Mouse (Mus musculus) lung, embryonic 14.5 days (tissue): Measurements from ENCODE around the gene Olfr270. TPM values are rescaled to one million over a fixed set of nuclear protein-coding genes. Genes with fewer than 3 reads are reported as not detected.

ENCODE experiments used
- ATAC-seq: fragments of 200-750 bp; cut with Nextera tagmentation; 2 replicates; pipeline ENCODE4 v1.8.0; 2017; ENCODE audit warnings: mild to moderate bottlenecking, moderate TSS enrichment, moderate library complexity; ENCODE audit not compliant: insufficient read depth
- DNase-seq: peaks from one replicate; pipeline ENCODE4 v3.0.0-alpha.2; 2015
- H3K27ac ChIP-seq: fragments of 300-500 bp; sonication (generic); 2 replicates; pipeline ENCODE4 v1.5.1; 2014; ENCODE audit warnings: low read depth, mild to moderate bottlenecking, moderate library complexity
- H3K27me3 ChIP-seq: fragments of 300-500 bp; sonication (generic); 2 replicates; pipeline ENCODE4 v1.6.1; 2014; ENCODE audit warnings: low read length, control low read depth; ENCODE audit not compliant: insufficient read depth
- H3K36me3 ChIP-seq: fragments of 300-500 bp; sonication (generic); 2 replicates; pipeline ENCODE4 v1.6.1; 2014; ENCODE audit warnings: control low read depth; ENCODE audit not compliant: insufficient read depth
- H3K4me1 ChIP-seq: fragments of 300-500 bp; sonication (generic); 2 replicates; pipeline ENCODE4 v1.6.1; 2014; ENCODE audit warnings: antibody characterized with exemption, control low read depth; ENCODE audit not compliant: insufficient read depth
- H3K4me2 ChIP-seq: fragments of 300-500 bp; sonication (generic); 2 replicates; pipeline ENCODE4 v1.6.1; 2014; ENCODE audit warnings: mild to moderate bottlenecking
- H3K4me3 ChIP-seq: fragments of 300-500 bp; sonication (generic); 2 replicates; pipeline ENCODE4 v1.5.1; 2014; ENCODE audit warnings: low read depth, low read length
- H3K9ac ChIP-seq: fragments of 300-500 bp; sonication (generic); 2 replicates; pipeline ENCODE4 v1.6.1; 2014
- H3K9me3 ChIP-seq: fragments of 300-500 bp; sonication (generic); 2 replicates; pipeline ENCODE4 v1.6.1; 2016; ENCODE audit warnings: low read depth, low read length, control low read depth
- CTCF ChIP-seq: IDR thresholded peaks from 2 replicates; pipeline ENCODE4 v1.5.1; 2016; ENCODE audit warnings: antibody characterized with exemption, low read depth
- WGBS: fragments of 180-500 bp; shearing (Covaris S2); extraction: QIAGEN DNeasy Blood & Tissue Kit; methylation state at CpG from one replicate; pipeline ENCODE4 v1.1.7; 2014; 5-methylcytosine and 5-hydroxymethylcytosine counted together
- polyA plus RNA-seq: library from polyadenylated mRNA; unstranded; fragments of >200 nt; fragmentation: Nextera tagmentation; extraction: Ambion mirVana; gene quantifications from 2 replicates; pipeline ENCODE4 v1.2.1, GENCODE M21; 2014

Gene Olfr270
- polyA plus RNA-seq, 1 experiment from 2014 or later, result not detected

GRCm38 (mm10) chr4:52958693-52959092 lies 5.7 kb upstream of the Olfr270 start:
- no peak overlapping the region for H3K4me3 ChIP-seq
- no peaks in the 10 kb centered on the region for H3K9me3 ChIP-seq
- no peaks in the 10 kb centered on the region for H3K4me1 ChIP-seq
- no peak overlapping the region for H3K27ac ChIP-seq
- 33% methylated on average over 4 of the region's 4 CpGs for WGBS
- no peaks in the 10 kb centered on the region for H3K27me3 ChIP-seq
- ATAC-seq, result peak; percentile 87
- H3K9ac ChIP-seq, result no peak overlapping the region
- no peaks in the 10 kb centered on the region for H3K36me3 ChIP-seq
- TF ChIP-seq CTCF, result peak; percentile 62
- DNase-seq, result peak; percentile 83
- H3K4me2 ChIP-seq, result no peak overlapping the region

- WGBS, result 73% methylated on average over 2 of the region's 2 CpGs
- H3K4me3 ChIP-seq, result no peak overlapping the region
- H3K9ac ChIP-seq, result no peak overlapping the region
- H3K4me1 ChIP-seq, result no peaks in the 10 kb centered on the region
- peak; percentile 65 for TF ChIP-seq CTCF
- no peak overlapping the region for H3K4me2 ChIP-seq
- no peaks in the 10 kb centered on the region for H3K9me3 ChIP-seq
- H3K36me3 ChIP-seq, result no peaks in the 10 kb centered on the region
- ATAC-seq (no peak), DNase-seq (peak; percentile 51)
- no peaks in the 10 kb centered on the region for H3K27me3 ChIP-seq
- no peak overlapping the region for H3K27ac ChIP-seq
Measured at GRCm38 (mm10) chr4:52985216-52985615, 20.9 kb downstream of the Olfr270 start.

DNA sequence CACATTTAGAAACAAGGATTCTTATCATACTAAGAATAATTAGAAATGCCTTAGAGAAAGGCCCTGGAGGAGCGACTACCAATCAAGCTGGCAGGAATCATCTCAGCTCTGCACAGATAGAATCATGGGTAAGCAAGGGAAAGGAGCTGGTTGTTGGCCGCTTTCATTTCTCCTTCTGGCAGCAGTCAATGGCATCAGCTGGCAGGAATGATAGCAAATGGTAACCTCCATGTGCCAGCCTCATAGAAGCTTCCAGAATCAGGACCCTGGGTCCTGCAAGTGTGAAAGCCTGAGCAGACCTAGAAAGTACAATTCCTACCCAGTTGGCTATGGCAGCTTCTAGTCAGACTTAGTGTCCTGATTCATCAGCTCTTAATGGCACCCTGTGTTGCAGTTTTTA lies 21.9 kb downstream of the Olfr270 start:
- no peak for TF ChIP-seq CTCF
- Histone ChIP-seq H3K36me3 (no peaks in the 10 kb centered on the region), H3K9me3 (no peaks in the 10 kb centered on the region), H3K27ac (no peak overlapping the region), H3K4me1 (no peaks in the 10 kb centered on the region), H3K4me3 (no peak overlapping the region), H3K27me3 (no peaks in the 10 kb centered on the region), H3K9ac (no peak overlapping the region), H3K4me2 (no peak overlapping the region)
- DNase-seq (no peak), ATAC-seq (no peak)
- 81% methylated on average over 2 of the region's 2 CpGs for WGBS

DNA sequence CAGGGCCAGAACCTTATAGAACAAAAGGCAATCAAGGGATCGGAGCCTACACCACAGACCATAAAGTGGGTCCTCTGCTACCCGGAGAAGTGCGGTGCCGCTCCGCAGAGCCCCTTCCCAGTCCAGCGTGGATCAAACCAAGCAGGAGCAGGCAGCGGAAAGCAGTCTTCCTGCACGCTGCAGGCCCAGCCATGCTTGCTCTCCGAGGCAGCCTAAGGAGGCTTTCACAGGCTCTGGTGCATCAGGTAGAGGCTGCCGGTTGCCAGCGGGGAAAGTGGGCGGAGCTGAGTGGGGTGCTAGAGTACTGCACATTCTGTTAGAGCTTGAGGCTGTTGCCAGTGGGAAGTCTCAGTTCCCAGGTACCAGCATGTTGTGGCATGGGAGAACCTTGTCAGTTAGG lies 24.9 kb downstream of the Olfr270 start, which contains the start of gene Nipsnap3a:
Gene Nipsnap3a (plus strand): TSS at position 25 of the 400 bp plus-strand sequence.
- Histone ChIP-seq H3K4me3 (no peak within 1 kb of the TSS), H3K27me3 (no peaks in the 10 kb centered on the region), H3K4me1 (no peaks in the 10 kb centered on the region), H3K9ac (no peak within 1 kb of the TSS), H3K9me3 (no peaks in the 10 kb centered on the region), H3K27ac (no peak within 1 kb of the TSS), H3K4me2 (peak within 1 kb of the TSS; percentile 50), H3K36me3 (no peaks in the 10 kb centered on the region)
- 17% methylated on average over 12 of the region's 12 CpGs for WGBS
- ATAC-seq (peak; percentile 75), DNase-seq (peak; percentile 28)
- no peak for TF ChIP-seq CTCF

- H3K27me3 ChIP-seq, result no peaks in the 10 kb centered on the region
- no peaks in the 10 kb centered on the region for H3K36me3 ChIP-seq
- no peaks in the 10 kb centered on the region for H3K9me3 ChIP-seq
- H3K4me3 ChIP-seq, result no peak overlapping the region
- no peak overlapping the region for H3K4me2 ChIP-seq
- TF ChIP-seq CTCF, result no peak
- no peaks in the 10 kb centered on the region for H3K4me1 ChIP-seq
- no peak for DNase-seq
- ATAC-seq, result no peak
- no peak overlapping the region for H3K27ac ChIP-seq
- no peak overlapping the region for H3K9ac ChIP-seq
- 88% methylated on average over 6 of the region's 6 CpGs for WGBS
Measured at GRCm38 (mm10) chr4:52999449-52999848, 35.1 kb downstream of the Olfr270 start.

- no peaks in the 10 kb centered on the region for H3K9me3 ChIP-seq
- H3K27ac ChIP-seq, result no peak overlapping the region
- H3K36me3 ChIP-seq, result no peaks in the 10 kb centered on the region
- ATAC-seq (no peak), DNase-seq (no peak)
- no peak overlapping the region for H3K4me3 ChIP-seq
- H3K9ac ChIP-seq, result no peak overlapping the region
- no peaks in the 10 kb centered on the region for H3K27me3 ChIP-seq
- H3K4me1 ChIP-seq, result no peaks in the 10 kb centered on the region
- no peak for TF ChIP-seq CTCF
- no peak overlapping the region for H3K4me2 ChIP-seq
- WGBS, result 82% methylated on average over 8 of the region's 8 CpGs
Measured at GRCm38 (mm10) chr4:53000154-53000553, 35.8 kb downstream of the Olfr270 start.

DNA sequence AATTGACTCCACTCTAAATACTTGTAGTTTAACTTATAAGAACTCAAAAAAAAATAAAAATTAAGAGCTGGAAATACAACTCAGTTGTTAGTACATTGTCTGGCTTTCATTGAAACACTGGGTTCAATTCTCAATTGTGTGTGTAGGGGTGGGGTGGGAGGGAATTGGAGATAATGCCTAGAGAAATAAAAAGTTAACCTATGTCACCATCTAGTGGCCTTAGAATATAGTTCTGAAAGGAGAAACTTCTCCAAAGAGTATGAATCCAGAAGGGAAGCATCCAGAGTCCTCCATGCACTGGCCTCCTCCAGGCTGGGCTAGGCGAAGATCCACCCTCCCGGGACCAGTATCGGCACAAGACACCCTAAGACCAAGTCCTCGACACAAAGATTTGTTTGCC lies 44.8 kb downstream of the Olfr270 start:
- H3K27ac ChIP-seq, result no peak overlapping the region
- H3K9ac ChIP-seq, result no peak overlapping the region
- TF ChIP-seq CTCF, result 0 out of 2 replicates have a peak, but pooled peaks have one; percentile 35
- 62% methylated on average over 4 of the region's 4 CpGs for WGBS
- H3K27me3 ChIP-seq, result no peaks in the 10 kb centered on the region
- DNase-seq (peak; percentile 64), ATAC-seq (no peak)
- H3K4me3 ChIP-seq, result no peak overlapping the region
- no peaks in the 10 kb centered on the region for H3K9me3 ChIP-seq
- H3K36me3 ChIP-seq, result no peaks in the 10 kb centered on the region
- no peak overlapping the region for H3K4me2 ChIP-seq
- no peaks in the 10 kb centered on the region; the same call in 1 of the 2 replicates for H3K4me1 ChIP-seq

DNA sequence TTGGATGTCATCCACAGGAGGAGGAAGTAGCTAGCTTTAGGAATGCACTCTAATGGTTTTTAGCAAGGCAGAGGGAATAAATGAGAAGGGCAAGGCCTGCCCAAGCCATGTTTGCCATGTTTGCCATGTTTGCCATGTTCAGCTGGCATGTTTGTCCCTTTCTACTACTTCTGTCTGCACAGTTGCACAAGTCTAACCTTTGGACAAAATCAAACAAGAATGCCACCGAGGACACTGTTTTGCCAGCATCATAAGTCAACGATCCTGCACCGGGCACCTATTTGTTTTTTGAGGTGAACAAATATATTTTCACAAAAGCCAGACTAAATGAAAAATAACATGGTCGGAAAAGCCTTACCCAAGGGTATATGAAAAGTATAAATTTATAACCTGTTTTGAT lies 45.5 kb downstream of the Olfr270 start:
- ATAC-seq, result no peak
- no peaks in the 10 kb centered on the region; the same call in 1 of the 2 replicates for H3K4me1 ChIP-seq
- H3K4me3 ChIP-seq, result no peak overlapping the region
- no peak for TF ChIP-seq CTCF
- WGBS, result 82% methylated on average over 4 of the region's 4 CpGs
- no peaks in the 10 kb centered on the region for H3K36me3 ChIP-seq
- no peaks in the 10 kb centered on the region for H3K9me3 ChIP-seq
- no peak overlapping the region for H3K27ac ChIP-seq
- DNase-seq, result no peak
- no peaks in the 10 kb centered on the region for H3K27me3 ChIP-seq
- no peak overlapping the region for H3K9ac ChIP-seq
- H3K4me2 ChIP-seq, result no peak overlapping the region
